Mouse (Mus musculus): ENCODE measurements around the gene Kctd3.

The Kctd3 gene

GRCm38 (mm10) chr1:188951091-188951490 lies 56.5 kb downstream of the Kctd3 start:
- no peak for TF ChIP-seq GATA4 (IDR thresholded peaks at IDR 0.05; ENCODE audit: insufficient replicate concordance, low read length)

- TF ChIP-seq GATA4 (IDR thresholded peaks at IDR 0.05; ENCODE audit: insufficient replicate concordance, low read length) = no peak
Observed at GRCm38 (mm10) chr1:188948276-188948675, 59.4 kb downstream of the Kctd3 start.

GRCm38 (mm10) chr1:188947794-188948193 lies 59.8 kb downstream of the Kctd3 start:
- no peak for TF ChIP-seq GATA4 (IDR thresholded peaks at IDR 0.05; ENCODE audit: insufficient replicate concordance, low read length)

- TF ChIP-seq GATA4 (IDR thresholded peaks at IDR 0.05; ENCODE audit: insufficient replicate concordance, low read length) = no peak
Observed at GRCm38 (mm10) chr1:188946849-188947248, 60.8 kb downstream of the Kctd3 start.

- no peak for TF ChIP-seq GATA4 (IDR thresholded peaks at IDR 0.05; ENCODE audit: insufficient replicate concordance, low read length)
Observed at GRCm38 (mm10) chr1:188945326-188945725, 62.3 kb downstream of the Kctd3 start.

GRCm38 (mm10) chr1:188937246-188937780 lies 70.3 kb downstream of the Kctd3 start:
- no peak for TF ChIP-seq GATA4 (IDR thresholded peaks at IDR 0.05; ENCODE audit: insufficient replicate concordance, low read length)

All from liver, adult (tissue).